Mouse (Mus musculus): ENCODE measurements around the gene Sp3.

DNA sequence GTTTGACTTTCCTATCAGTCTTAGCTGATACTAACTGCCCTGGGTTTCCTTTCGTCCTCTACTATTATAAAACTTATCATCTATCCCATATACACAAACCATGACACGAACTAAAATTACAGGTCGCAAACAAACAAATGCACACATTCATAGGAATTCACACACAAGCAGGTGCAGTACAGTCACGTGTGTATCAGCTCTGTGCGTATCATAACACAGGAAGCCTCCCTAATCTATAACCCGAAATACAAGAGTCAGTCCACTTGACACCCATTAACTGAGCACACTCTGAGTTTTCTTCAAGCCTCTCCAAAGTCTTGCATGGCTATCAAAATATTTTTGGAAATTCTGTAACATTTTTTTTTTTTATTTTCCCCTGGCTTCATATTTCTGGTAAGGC lies 22.2 kb upstream of the Sp3 start:
- TF ChIP-seq CTCF (IDR thresholded peaks at IDR 0.05; ENCODE audit: extremely low read depth, insufficient read length, insufficient replicate concordance, low read depth, low read length): no peak
- no peak for TF ChIP-seq POLR2A (IDR thresholded peaks at IDR 0.05; ENCODE audit: low read depth, low read length)
